Mouse (Mus musculus): ENCODE data around the gene Ssxb5.
"Not testable (repeated sequence)": the region's sequence is repeated elsewhere in the genome, so short reads cannot be mapped to it uniquely, and the experiment has no call there.

Gene Ssxb5

DNA sequence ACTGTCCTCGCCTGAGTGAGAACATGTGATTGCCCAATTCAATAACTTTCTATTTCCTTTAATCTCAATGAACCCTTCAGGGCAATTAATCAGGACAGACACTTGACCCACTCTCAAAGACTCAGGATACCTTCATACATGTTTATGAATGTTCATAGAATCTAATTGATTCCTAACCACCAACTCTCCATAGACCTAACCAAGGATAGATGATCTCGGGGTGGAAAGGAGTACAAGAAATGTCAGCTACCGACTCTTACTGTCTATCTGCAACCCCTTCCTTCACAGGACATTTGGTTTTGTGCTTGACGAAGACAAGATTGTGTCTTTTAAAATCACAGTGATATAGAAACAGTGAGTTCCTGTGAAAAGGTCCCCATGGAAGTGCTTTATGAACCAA lies at the start of gene Ssxb5:
Ssxb5 (plus strand) TSS at position 301 of the 400 bp plus-strand sequence.
- DNase-seq (ENCODE audit: low read depth, low spot score) = not testable (repeated sequence)

DNA sequence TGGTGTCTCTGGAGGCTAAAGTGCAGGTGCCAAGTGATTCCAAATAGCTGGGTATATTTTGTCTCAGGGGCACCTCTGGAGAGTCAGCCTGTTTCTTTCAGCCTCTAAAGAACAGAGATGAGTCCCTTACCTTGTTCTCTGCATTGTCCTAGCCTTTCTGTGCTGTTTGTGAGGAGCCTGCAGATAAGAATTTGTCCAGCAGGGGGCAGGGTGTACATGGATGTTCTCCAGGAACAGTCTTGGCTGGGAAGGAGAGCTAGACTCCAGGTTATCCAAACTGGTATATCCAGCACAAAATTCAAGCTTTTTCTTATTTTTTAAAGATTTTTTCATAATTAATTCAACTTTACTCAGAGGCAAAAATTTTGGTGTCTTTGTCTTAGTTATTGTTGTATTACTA lies 28.6 kb downstream of the Ssxb5 start:
- peak; percentile 0 for DNase-seq (ENCODE audit: low read depth, low spot score)

DNA sequence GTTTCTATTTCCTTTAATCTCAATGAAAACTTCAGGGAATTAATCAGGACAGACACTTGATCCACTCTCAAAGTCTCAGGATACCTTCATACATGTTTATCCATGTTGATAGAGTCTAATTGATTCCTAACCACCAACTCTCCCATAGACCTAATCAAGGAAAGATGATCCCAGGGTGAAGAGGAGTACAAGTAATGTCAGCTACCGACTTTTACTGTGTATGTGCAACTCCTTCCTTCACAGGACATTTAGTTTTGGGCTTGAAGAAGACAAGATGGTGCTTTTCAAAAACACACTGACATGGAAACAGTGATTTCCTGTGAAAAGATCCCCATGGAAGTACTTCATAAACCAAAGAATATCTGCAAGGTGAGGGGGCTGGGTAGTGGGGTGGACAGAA lies 40.2 kb downstream of the Ssxb5 start, which contains the start of gene Gm6592:
Gm6592 (plus strand) TSS at position 301 of the 400 bp plus-strand sequence.
- DNase-seq (ENCODE audit: low read depth, low spot score) = no peak

DNA sequence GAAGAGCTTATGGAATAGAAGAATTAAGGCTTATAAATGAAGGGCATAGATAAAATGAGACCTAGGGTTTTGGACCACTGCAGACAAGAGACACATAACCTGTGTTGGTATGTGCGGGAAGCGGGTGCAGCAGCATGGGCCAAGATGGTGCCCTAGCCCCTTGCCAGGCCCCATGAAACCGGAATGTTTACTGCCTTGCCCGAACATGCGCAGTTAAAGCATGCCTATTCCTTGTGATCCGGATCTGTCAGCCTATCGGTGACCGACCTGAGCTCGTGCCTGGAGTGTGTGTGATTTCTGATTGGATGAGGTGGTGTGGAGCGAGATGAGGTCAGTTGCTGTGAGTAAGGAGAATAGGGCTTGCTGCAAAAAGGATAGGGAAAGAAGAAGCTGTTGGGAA lies 49.0 kb downstream of the Ssxb5 start:
- DNase-seq (ENCODE audit: low read depth, low spot score) = no peak

Measured in skeletal muscle tissue, adult 2 months (tissue).